Mouse (Mus musculus): ENCODE measurements around the gene Hist1h3f. TPM values are rescaled to one million over a fixed set of nuclear protein-coding genes. Genes with fewer than 3 reads are reported as not detected.
"Not testable (repeated sequence)": the region's sequence is repeated elsewhere in the genome, so short reads cannot be mapped to it uniquely, and the experiment has no call there.

Gene Hist1h3f
- total RNA-seq, 2 experiments from 2014 or later: 12.7 to 51.2 TPM

GRCm38 (mm10) chr13:23534368-23535131 lies 9.3 kb upstream of the Hist1h3f start:
- peak; percentile 37 for ATAC-seq (replicated peaks; ENCODE audit: low FRiP score, poor library complexity, severe bottlenecking)

DNA sequence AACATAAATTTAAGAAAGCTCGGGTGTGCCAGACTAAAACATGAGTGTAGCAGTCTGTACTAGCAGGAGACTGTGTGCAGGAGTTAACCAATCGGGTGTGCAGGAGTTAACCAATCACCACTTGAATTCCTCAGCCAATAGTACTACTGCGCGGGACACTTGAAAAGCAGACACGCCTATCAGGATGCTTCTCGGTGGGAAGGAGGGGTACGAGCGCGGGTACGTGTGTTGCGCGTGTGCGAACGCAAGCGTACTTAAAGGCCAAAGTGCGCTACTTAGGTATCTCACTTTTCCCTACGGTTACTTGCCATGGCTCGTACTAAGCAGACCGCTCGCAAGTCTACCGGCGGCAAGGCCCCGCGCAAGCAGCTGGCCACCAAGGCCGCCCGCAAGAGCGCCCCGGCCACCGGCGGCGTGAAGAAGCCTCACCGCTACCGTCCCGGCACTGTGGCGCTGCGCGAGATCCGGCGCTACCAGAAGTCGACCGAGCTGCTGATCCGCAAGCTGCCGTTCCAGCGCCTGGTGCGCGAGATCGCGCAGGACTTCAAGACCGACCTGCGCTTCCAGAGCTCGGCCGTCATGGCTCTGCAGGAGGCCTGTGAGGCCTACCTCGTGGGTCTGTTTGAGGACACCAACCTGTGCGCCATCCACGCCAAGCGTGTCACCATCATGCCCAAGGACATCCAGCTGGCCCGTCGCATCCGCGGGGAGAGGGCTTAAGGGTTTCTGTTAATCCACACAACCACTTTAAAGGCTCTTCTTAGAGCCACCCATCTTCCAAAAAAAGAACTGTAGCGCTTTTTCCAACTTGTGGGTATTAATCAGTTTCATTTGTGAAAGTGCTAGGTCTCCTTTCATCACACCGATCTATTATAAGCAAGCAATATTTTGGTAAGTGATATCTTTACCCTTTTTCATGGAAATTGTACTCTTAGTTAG lies 8.4 kb upstream of the Hist1h3f start, which contains the start of gene Hist1h3g:
Hist1h3g (plus strand) TSS at position 286 of the 939 bp plus-strand sequence.
- peak; percentile 69 for ATAC-seq (replicated peaks; ENCODE audit: low FRiP score, poor library complexity, severe bottlenecking)

GRCm38 (mm10) chr13:23536076-23536822 lies 7.6 kb upstream of the Hist1h3f start:
- ATAC-seq (replicated peaks; ENCODE audit: low FRiP score, poor library complexity, severe bottlenecking): no peak

DNA sequence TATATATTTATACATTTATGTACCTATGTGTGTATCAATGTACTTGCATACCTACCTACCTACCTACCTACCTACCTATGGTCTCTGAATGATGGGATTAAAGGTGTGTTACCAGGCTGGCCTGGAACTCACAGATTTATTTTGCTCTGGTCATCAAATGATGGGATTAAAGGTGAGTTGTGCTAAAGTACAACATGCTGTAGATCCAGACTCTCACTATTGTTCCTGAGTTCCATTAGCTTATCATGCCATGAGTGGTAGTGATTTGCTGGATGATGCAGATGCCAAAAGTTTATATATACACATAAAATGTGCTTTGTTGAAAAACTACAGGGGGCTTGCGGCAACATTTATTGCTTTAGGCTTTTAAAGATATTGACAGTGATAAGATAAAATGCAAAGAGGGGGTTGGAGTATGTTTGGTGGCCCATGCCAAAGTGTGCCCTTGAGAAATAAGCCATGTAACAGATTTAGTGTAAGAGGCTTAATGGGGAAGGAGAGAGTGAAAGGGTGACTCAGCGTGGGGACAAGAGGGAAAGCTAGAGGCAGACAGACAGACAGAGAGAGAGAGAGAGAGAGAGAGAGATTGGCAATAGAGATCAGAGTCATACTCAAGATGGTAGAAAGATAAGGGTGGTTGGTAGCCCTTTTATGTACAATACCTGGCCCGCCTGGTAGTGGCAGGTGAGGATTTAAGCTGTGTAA lies 6.7 kb upstream of the Hist1h3f start:
- no peak for ATAC-seq (replicated peaks; ENCODE audit: low FRiP score, poor library complexity, severe bottlenecking)

- no peak for ATAC-seq (replicated peaks; ENCODE audit: low FRiP score, poor library complexity, severe bottlenecking)
Measured at GRCm38 (mm10) chr13:23538249-23538648, 5.6 kb upstream of the Hist1h3f start.

DNA sequence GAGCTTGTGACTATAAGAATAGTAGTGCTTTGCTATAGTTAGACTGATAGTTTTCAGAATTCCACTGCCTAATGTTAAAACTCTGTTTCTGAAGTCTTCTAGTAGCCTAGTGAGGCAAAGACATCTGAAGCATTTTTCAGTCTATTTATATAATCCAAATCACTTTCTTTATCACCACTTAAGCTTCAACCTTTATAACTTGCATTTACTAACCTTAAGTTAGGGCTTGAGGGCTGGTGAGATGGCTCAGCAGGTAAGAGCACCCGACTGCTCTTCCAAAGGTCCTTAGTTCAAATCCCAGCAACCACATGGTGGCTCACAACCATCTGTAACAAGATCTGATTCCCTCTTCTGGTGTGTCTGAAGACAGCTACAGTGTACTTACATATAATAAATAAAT lies 4.0 kb upstream of the Hist1h3f start:
- ATAC-seq (replicated peaks; ENCODE audit: low FRiP score, poor library complexity, severe bottlenecking): not testable (repeated sequence)

DNA sequence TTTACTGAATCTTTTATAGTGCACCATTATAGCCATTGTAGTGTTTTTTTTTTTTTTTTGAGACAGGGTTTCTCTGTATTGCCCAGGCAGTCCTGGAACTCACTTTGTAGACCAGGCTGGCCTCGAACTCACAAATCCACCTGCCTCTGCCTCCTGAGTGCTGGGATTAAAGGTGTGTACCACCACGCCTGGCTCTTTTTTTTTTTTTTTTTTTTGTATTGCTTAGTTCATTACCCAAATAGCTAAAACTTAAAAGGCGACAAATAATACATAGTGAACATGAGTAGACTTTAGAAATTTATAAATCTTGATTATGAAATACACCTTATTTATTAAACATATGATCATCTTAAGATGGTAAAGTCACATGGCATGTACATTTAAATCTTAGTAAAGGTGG lies 2.4 kb upstream of the Hist1h3f start:
- ATAC-seq (replicated peaks; ENCODE audit: low FRiP score, poor library complexity, severe bottlenecking): no peak

- ATAC-seq (replicated peaks; ENCODE audit: low FRiP score, poor library complexity, severe bottlenecking): not testable (repeated sequence)
Measured at GRCm38 (mm10) chr13:23542225-23542980, 1.4 kb upstream of the Hist1h3f start.

GRCm38 (mm10) chr13:23542999-23543607 lies 749 bp upstream of the Hist1h3f start, which contains the start of gene Hist1h2bh:
TSS of gene Hist1h2bh (minus strand) at chr13:23543392.
- peak; percentile 90 for ATAC-seq (replicated peaks; ENCODE audit: low FRiP score, poor library complexity, severe bottlenecking)

DNA sequence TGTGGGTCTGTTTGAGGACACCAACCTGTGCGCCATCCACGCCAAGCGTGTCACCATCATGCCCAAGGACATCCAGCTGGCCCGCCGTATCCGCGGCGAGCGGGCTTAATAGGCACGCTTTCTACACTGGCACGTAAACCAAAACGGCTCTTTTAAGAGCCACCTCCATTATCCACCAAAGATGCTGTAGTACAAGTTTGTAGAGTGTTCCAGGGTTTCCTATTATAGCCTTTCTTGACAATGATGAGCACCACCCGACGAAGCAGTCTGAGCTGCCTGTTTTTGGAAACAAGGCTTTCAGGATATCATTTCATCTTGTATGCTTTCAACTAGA lies 902 bp downstream of the Hist1h3f start:
- ATAC-seq (replicated peaks; ENCODE audit: low FRiP score, poor library complexity, severe bottlenecking): peak; percentile 38

GRCm38 (mm10) chr13:23546694-23547093 lies 2.8 kb downstream of the Hist1h3f start:
- ATAC-seq (replicated peaks; ENCODE audit: low FRiP score, poor library complexity, severe bottlenecking): no peak

DNA sequence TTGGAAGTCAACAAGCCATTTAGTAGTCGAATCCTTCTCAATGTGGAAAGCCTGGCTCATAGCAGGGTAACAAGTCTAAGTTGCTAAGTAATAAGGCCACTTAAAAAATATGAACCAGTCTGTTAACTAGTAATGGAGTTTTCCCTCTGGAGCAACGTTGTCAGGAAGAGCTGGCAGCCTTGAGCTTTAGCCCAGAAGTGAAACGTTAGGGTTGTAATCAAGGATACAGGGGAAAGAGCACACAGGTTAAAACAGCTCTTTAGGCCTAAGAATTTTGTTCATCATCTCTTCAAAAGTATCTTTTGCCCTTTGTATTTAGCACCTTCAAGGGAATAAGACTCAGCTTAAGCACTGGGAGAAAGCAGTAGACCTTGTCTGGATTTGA lies 6.9 kb downstream of the Hist1h3f start:
- peak; percentile 4; the same call in 1 of the 2 replicates for ATAC-seq (replicated peaks; ENCODE audit: low FRiP score, poor library complexity, severe bottlenecking)

DNA sequence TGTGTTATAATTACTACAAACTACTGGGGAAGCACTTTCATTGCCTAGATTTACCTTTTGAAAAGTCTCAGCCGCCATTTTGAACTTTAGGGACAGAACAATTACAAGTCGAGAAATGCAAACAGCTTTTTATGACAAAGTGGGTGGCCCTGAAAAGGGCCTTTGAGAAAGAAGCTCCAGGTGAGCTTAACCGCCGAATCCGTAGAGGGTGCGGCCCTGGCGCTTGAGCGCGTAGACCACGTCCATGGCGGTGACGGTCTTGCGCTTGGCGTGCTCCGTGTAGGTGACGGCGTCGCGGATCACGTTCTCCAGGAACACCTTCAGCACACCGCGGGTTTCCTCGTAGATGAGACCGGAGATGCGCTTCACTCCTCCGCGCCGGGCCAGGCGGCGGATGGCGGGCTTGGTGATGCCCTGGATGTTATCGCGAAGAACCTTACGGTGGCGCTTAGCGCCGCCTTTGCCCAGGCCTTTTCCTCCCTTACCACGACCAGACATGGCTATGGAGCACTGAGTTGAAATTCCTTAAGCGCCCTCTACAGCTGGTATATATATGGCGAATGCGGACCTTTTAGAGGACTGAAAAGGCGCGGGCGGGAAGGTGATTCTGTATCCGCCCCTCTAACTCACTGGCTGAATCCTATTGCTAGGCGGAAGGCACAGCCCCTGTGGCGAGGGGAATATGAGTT lies 7.4 kb downstream of the Hist1h3f start, which contains the start of gene Hist1h4f:
Hist1h4f (minus strand) TSS at position 503 of the 689 bp plus-strand sequence.
- ATAC-seq (replicated peaks; ENCODE audit: low FRiP score, poor library complexity, severe bottlenecking): peak; percentile 51

GRCm38 (mm10) chr13:23551931-23552914 lies 8.4 kb downstream of the Hist1h3f start:
- no peak for ATAC-seq (replicated peaks; ENCODE audit: low FRiP score, poor library complexity, severe bottlenecking)

DNA sequence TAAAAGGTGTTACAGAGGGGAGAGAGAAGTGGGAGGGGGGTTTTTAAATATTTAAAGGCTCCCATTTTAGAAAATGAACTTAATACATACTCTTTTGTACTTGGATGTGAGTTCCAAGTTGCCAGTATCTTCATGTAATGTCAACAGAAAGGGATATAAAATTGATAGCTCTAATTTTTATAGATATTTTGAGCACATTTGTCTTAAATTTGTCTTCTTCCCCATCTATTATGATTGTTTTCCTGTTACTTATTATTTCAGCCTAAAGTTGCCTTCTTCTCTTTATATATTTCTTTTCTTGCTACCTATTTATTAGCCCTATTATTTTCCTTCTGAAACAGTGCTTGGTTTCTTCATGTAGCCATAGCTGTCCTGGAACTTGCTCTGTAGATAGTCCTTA lies 9.1 kb downstream of the Hist1h3f start, which contains the start of gene Hist1h1d:
Hist1h1d (plus strand) TSS at position 301 of the 400 bp plus-strand sequence.
- ATAC-seq (replicated peaks; ENCODE audit: low FRiP score, poor library complexity, severe bottlenecking): no peak

GRCm38 (mm10) chr13:23554393-23554792 lies 10.5 kb downstream of the Hist1h3f start:
- ATAC-seq (replicated peaks; ENCODE audit: low FRiP score, poor library complexity, severe bottlenecking): no peak
